Mouse (Mus musculus): Measurements from ENCODE around the gene Gprc5b. TPM values are rescaled to one million over a fixed set of nuclear protein-coding genes. Genes with fewer than 3 reads are reported as not detected.

The Gprc5b gene
- polyA plus RNA-seq, 2 experiments = 14.0 to 24.9 TPM

DNA sequence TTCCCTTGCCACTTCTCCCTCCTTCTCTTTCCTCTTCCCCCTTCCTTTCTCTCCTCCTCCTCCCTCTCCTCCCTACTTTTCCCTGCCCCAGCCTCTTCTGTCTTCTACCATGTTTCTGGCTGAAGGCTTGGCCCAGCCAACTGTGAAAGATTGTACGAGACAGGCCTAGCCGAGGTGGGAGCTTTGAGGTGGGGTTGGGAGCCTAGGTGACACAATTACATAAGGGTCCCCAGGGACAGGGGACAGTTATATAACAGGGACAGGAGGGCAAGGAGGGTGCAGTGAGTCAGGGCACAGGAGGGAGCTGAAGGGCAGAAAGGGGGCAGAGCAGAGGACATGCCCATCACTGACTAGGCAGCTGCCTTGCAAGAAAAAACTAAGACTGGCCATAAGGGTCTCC lies 7.0 kb upstream of the Gprc5b start:
- H3K9me3 ChIP-seq (ENCODE audit: control insufficient read depth, low read length) = no peaks in the 10 kb centered on the region
- H3K36me3 ChIP-seq (ENCODE audit: control insufficient read depth, insufficient read depth, low read length) = no peaks in the 10 kb centered on the region
- WGBS = 60% methylated on average over 2 of the region's 2 CpGs
- no peak for TF ChIP-seq POLR2A (IDR thresholded peaks at IDR 0.05; ENCODE audit: borderline replicate concordance, extremely low read depth, insufficient read depth, insufficient read length)
- no peak for DNase-seq (ENCODE audit: low spot score)
- ATAC-seq (ENCODE audit: low FRiP score, low read depth) = no peak
- H3K27ac ChIP-seq (replicated peaks; ENCODE audit: low read depth, low read length) = no peak overlapping the region
- no peaks in the 10 kb centered on the region for H3K4me1 ChIP-seq (ENCODE audit: control insufficient read depth, insufficient read depth, low read length)
- H3K27me3 ChIP-seq (ENCODE audit: control insufficient read depth, insufficient read depth, low read length) = no peaks in the 10 kb centered on the region
- no peak overlapping the region for H3K4me3 ChIP-seq (replicated peaks; ENCODE audit: low read length)
- H3K9ac ChIP-seq (ENCODE audit: low read depth, low read length, severe bottlenecking) = no peak overlapping the region
- H3K4me2 ChIP-seq (replicated peaks; ENCODE audit: low read depth, low read length, severe bottlenecking) = no peak overlapping the region

DNA sequence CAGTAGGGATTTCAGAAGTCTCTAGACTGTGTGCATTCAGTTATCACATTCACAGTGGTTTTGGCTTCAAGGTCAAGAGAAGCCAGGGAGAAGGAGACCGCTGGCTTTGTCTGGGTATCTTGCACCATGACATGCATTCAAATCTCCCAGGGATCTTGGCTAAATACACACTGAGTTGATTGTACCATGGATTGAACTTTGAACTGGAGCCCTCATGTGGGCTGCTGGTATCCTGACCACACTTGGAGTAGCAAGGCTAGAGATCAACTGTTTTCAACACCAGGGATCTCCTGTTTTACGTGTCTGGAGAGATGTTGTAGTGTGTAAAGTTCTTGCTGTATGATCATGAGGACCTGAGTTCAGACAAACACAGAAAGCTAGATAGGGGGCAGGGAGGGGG lies 4.8 kb upstream of the Gprc5b start:
- no peak for ATAC-seq (ENCODE audit: low FRiP score, low read depth)
- no peak overlapping the region for H3K4me2 ChIP-seq (replicated peaks; ENCODE audit: low read depth, low read length, severe bottlenecking)
- WGBS = 77% methylated on average over 2 of the region's 2 CpGs
- no peaks in the 10 kb centered on the region for H3K27me3 ChIP-seq (ENCODE audit: control insufficient read depth, insufficient read depth, low read length)
- H3K4me1 ChIP-seq (ENCODE audit: control insufficient read depth, insufficient read depth, low read length) = peaks cover 6% of the 10 kb centered on the region
- no peak for DNase-seq (ENCODE audit: low spot score)
- no peak overlapping the region for H3K27ac ChIP-seq (replicated peaks; ENCODE audit: low read depth, low read length)
- no peaks in the 10 kb centered on the region for H3K36me3 ChIP-seq (ENCODE audit: control insufficient read depth, insufficient read depth, low read length)
- no peaks in the 10 kb centered on the region for H3K9me3 ChIP-seq (ENCODE audit: control insufficient read depth, low read length)
- no peak for TF ChIP-seq POLR2A (IDR thresholded peaks at IDR 0.05; ENCODE audit: borderline replicate concordance, extremely low read depth, insufficient read depth, insufficient read length)
- H3K4me3 ChIP-seq (replicated peaks; ENCODE audit: low read length) = no peak overlapping the region
- no peak overlapping the region for H3K9ac ChIP-seq (ENCODE audit: low read depth, low read length, severe bottlenecking)

DNA sequence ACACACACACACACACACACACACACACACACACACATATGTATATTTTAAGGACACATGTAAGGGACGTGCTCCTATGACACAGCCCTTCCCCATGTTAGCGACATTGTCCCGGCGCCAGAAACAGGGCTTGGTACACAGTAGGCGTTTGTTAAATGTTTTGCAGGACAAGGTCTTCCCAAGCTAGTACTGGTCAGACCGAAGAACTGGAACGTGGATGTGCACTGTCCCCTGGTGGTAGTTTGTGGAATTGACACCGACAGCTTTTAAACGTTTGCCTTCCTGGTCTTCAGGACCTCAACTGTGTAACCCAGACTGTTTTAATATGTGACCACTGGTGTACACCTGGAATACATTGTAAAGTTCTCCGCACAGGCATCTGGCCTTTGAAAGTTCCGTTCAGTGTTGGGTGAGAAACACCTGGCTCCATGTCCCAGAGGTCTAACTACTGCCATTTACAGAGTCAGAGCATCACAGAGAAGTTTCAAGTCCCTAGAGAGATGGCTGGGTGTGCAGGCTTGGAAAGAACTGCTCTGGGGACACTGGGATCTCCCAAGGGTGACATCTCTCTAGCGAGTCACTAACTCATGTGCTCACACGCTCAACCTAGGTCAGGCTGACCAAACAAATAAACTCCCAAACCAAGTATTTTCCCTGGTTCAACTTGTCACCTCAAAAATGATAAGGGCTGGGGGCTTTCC lies 1.3 kb upstream of the Gprc5b start:
- H3K4me2 ChIP-seq (replicated peaks; ENCODE audit: low read depth, low read length, severe bottlenecking) = peak overlapping the region; percentile 93
- no peak for TF ChIP-seq POLR2A (IDR thresholded peaks at IDR 0.05; ENCODE audit: borderline replicate concordance, extremely low read depth, insufficient read depth, insufficient read length)
- H3K36me3 ChIP-seq (ENCODE audit: control insufficient read depth, insufficient read depth, low read length) = no peaks in the 10 kb centered on the region
- H3K9ac ChIP-seq (ENCODE audit: low read depth, low read length, severe bottlenecking) = no peak overlapping the region
- H3K9me3 ChIP-seq (ENCODE audit: control insufficient read depth, low read length) = no peaks in the 10 kb centered on the region
- H3K4me1 ChIP-seq (ENCODE audit: control insufficient read depth, insufficient read depth, low read length) = peaks cover 20% of the 10 kb centered on the region
- no peak overlapping the region for H3K4me3 ChIP-seq (replicated peaks; ENCODE audit: low read length)
- DNase-seq (ENCODE audit: low spot score) = peak; percentile 90
- no peaks in the 10 kb centered on the region for H3K27me3 ChIP-seq (ENCODE audit: control insufficient read depth, insufficient read depth, low read length)
- WGBS = 7% methylated on average over 13 of the region's 13 CpGs
- peak; percentile 57 for ATAC-seq (ENCODE audit: low FRiP score, low read depth)
- no peak overlapping the region for H3K27ac ChIP-seq (replicated peaks; ENCODE audit: low read depth, low read length)

DNA sequence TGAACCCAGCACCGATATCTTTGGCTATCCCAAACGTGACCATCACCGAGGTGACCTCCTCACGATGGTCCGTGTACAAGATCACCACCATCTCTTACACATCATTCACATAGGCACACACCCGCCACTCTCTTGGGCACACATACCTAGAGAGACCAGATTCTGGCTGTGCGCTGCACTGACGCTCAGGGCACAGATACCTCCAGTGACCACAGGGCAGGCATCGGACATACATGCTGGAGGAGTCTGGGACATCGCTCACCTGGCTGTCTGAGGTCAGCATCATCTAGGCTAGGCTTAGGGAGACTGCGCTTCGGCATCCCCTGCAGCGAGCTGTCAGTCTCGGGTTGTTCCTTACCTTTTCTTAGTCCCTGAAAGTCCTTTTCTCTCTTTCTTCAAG lies 660 bp upstream of the Gprc5b start:
- no peak for TF ChIP-seq POLR2A (IDR thresholded peaks at IDR 0.05; ENCODE audit: borderline replicate concordance, extremely low read depth, insufficient read depth, insufficient read length)
- H3K27me3 ChIP-seq (ENCODE audit: control insufficient read depth, insufficient read depth, low read length) = no peaks in the 10 kb centered on the region
- peak overlapping the region; percentile 62 for H3K4me3 ChIP-seq (replicated peaks; ENCODE audit: low read length)
- H3K36me3 ChIP-seq (ENCODE audit: control insufficient read depth, insufficient read depth, low read length) = no peaks in the 10 kb centered on the region
- 13% methylated on average over 14 of the region's 14 CpGs for WGBS
- H3K9me3 ChIP-seq (ENCODE audit: control insufficient read depth, low read length) = no peaks in the 10 kb centered on the region
- ATAC-seq (ENCODE audit: low FRiP score, low read depth) (no peak), DNase-seq (ENCODE audit: low spot score) (no peak)
- H3K4me1 ChIP-seq (ENCODE audit: control insufficient read depth, insufficient read depth, low read length) = peaks cover 20% of the 10 kb centered on the region
- no peak overlapping the region for H3K9ac ChIP-seq (ENCODE audit: low read depth, low read length, severe bottlenecking)
- peak overlapping the region; percentile 93 for H3K4me2 ChIP-seq (replicated peaks; ENCODE audit: low read depth, low read length, severe bottlenecking)
- no peak overlapping the region for H3K27ac ChIP-seq (replicated peaks; ENCODE audit: low read depth, low read length)

DNA sequence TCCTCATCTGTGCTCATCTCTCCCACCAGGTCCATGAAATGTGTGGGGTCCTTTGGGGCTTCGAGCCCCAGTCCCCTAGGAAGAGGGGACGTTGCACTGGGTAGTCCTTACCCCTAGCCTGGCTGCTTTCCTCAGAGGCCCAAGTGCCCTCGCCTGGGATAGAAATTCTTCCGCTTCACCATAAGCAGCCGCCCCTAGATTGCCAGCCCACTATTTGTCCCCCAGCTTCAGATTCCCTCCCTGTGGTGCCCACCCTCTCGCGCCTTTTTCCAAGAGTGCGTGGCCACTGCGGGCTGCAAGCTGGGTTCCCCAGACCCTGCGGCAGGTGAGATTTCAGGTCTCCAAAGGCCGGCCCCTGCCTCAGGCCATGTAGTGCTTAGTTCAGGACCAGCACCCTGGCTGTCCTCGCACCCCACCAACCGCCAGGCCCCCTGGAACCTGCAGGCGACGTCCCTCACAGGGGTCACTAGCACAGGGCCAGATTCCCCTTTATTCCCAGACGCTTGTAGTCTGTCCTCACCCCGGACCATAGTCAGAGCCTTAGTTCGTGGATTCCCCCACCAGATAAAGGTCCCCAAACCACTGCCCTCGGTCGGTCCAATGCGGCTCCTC lies 674 bp downstream of the Gprc5b start:
- peak overlapping the region; percentile 93 for H3K4me2 ChIP-seq (replicated peaks; ENCODE audit: low read depth, low read length, severe bottlenecking)
- peak overlapping the region; percentile 73 for H3K9ac ChIP-seq (ENCODE audit: low read depth, low read length, severe bottlenecking)
- DNase-seq (ENCODE audit: low spot score) = no peak
- peaks cover 20% of the 10 kb centered on the region for H3K4me1 ChIP-seq (ENCODE audit: control insufficient read depth, insufficient read depth, low read length)
- H3K4me3 ChIP-seq (replicated peaks; ENCODE audit: low read length) = peak overlapping the region; percentile 62
- 2% methylated on average over 20 of the region's 21 CpGs for WGBS
- H3K36me3 ChIP-seq (ENCODE audit: control insufficient read depth, insufficient read depth, low read length) = no peaks in the 10 kb centered on the region
- no peak overlapping the region for H3K27ac ChIP-seq (replicated peaks; ENCODE audit: low read depth, low read length)
- no peak; the same call in none of the 2 replicates for ATAC-seq (ENCODE audit: low FRiP score, low read depth)
- TF ChIP-seq POLR2A (IDR thresholded peaks at IDR 0.05; ENCODE audit: borderline replicate concordance, extremely low read depth, insufficient read depth, insufficient read length) = no peak
- no peaks in the 10 kb centered on the region for H3K27me3 ChIP-seq (ENCODE audit: control insufficient read depth, insufficient read depth, low read length)
- no peaks in the 10 kb centered on the region for H3K9me3 ChIP-seq (ENCODE audit: control insufficient read depth, low read length)
